Mouse (Mus musculus) stomach, postnatal 0 days (tissue): Measurements from ENCODE around the gene Podxl. TPM values are rescaled to one million over a fixed set of nuclear protein-coding genes. Genes with fewer than 3 reads are reported as not detected.

Source experiments
- ATAC-seq: fragments of 200-750 bp; cut with Nextera tagmentation; 2 replicates; pipeline ENCODE4 v1.8.0; 2017; ENCODE audit not compliant: low FRiP score, low TSS enrichment
- DNase-seq: peaks from one replicate; pipeline ENCODE4 v3.0.0-alpha.2; 2016; ENCODE audit warnings: low spot score
- H3K27ac ChIP-seq: fragments of 300-500 bp; sonication (generic); replicated peaks from 2 replicates; pipeline ENCODE4 v1.5.1; 2014; ENCODE audit warnings: mild to moderate bottlenecking, control low read depth
- H3K27me3 ChIP-seq: fragments of 300-500 bp; sonication (generic); 2 replicates; pipeline ENCODE4 v1.6.1; 2014; ENCODE audit warnings: low read length; ENCODE audit not compliant: control insufficient read depth, insufficient read depth
- H3K36me3 ChIP-seq: fragments of 300-500 bp; sonication (generic); 2 replicates; pipeline ENCODE4 v1.6.1; 2014; ENCODE audit warnings: low read length, mixed read lengths; ENCODE audit not compliant: control insufficient read depth, insufficient read depth
- H3K4me1 ChIP-seq: fragments of 300-500 bp; sonication (generic); replicated peaks from 2 replicates; pipeline ENCODE4 v1.6.1; 2014; ENCODE audit warnings: antibody characterized with exemption; ENCODE audit not compliant: control insufficient read depth, insufficient read depth
- H3K4me2 ChIP-seq: fragments of 300-500 bp; sonication (generic); replicated peaks from 2 replicates; pipeline ENCODE4 v1.6.1; 2014; ENCODE audit warnings: low read depth, mild to moderate bottlenecking, control low read depth, moderate library complexity
- H3K4me3 ChIP-seq: fragments of 300-500 bp; sonication (generic); 2 replicates; pipeline ENCODE4 v1.5.1; 2014; ENCODE audit warnings: low read depth, low read length, control low read depth
- H3K9ac ChIP-seq: fragments of 300-500 bp; sonication (generic); 2 replicates; pipeline ENCODE4 v1.6.1; 2014; ENCODE audit warnings: mild to moderate bottlenecking, low read length, control low read depth, mixed read lengths
- H3K9me3 ChIP-seq: fragments of 300-500 bp; sonication (generic); 2 replicates; pipeline ENCODE4 v1.6.1; 2016; ENCODE audit warnings: low read length; ENCODE audit not compliant: control insufficient read depth
- CTCF ChIP-seq: IDR thresholded peaks from 2 replicates; pipeline ENCODE4 v1.5.1; 2016; ENCODE audit warnings: antibody characterized with exemption, low read depth, mild to moderate bottlenecking, moderate library complexity
- EP300 ChIP-seq: optimal IDR thresholded peaks from 2 replicates; pipeline ENCODE3; 2016; ENCODE audit warnings: antibody characterized with exemption
- WGBS: fragments of 180-500 bp; shearing (Covaris S2); extraction: QIAGEN DNeasy Blood & Tissue Kit; methylation state at CpG from one replicate; pipeline ENCODE4 v1.1.7; 2014; 5-methylcytosine and 5-hydroxymethylcytosine counted together
- polyA plus RNA-seq: library from polyadenylated mRNA; unstranded; fragments of >200 nt; fragmentation: Nextera tagmentation; extraction: Ambion mirVana; gene quantifications from 2 replicates; pipeline ENCODE4 v1.2.1, GENCODE M21; 2015

Gene Podxl
- polyA plus RNA-seq, 1 experiment from 2014 or later: 6.6 TPM

DNA sequence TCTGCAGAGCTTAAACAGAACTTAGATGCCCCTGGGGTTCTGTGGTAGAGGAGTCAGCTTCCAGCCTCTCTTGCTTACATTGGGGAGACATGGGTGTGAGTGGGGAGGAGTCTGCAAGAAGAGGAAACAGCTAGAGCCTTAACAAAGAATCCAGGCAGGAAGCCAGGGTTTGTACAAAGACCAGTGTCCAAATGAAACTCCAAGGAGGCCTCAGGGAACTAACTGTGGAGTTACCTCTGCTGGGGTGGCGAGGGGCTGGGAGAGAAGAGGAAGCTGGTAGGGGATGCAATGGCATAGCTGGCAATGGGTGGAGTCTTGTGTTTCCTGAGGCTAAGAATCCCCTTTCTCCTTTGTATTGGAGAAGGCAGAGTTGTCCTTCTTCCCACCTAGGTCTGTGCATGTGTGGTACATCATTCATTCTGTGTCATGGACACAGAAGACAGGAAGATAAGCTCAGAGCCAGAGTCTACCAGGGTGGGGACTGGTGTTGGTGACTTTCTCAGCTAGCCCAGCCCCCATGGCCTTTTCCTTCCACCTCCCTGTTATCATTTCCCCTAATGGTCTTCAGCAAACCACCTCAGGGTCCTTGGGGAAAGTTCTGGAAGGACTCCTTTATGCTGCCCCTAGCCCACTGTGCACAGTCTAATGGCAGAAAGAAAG lies 28.9 kb upstream of the Podxl start:
- Histone ChIP-seq H3K36me3 (no peaks in the 10 kb centered on the region), H3K9me3 (no peaks in the 10 kb centered on the region), H3K4me1 (peaks cover 5% of the 10 kb centered on the region; the same call in 1 of the 2 replicates), H3K4me3 (no peak overlapping the region), H3K27ac (0 out of 2 replicates have a peak overlapping the region, but pooled peaks have one; percentile 24), H3K4me2 (no peak overlapping the region), H3K9ac (no peak overlapping the region), H3K27me3 (no peaks in the 10 kb centered on the region)
- 42% methylated on average over 1 of the region's 1 CpGs for WGBS
- DNase-seq (no peak), ATAC-seq (no peak)
- TF ChIP-seq EP300 (no peak), CTCF (no peak)

GRCm38 (mm10) chr6:31592128-31592527 lies 28.3 kb upstream of the Podxl start:
- Histone ChIP-seq H3K4me1 (peaks cover 5% of the 10 kb centered on the region; the same call in 1 of the 2 replicates), H3K36me3 (no peaks in the 10 kb centered on the region), H3K9me3 (no peaks in the 10 kb centered on the region), H3K27ac (no peak overlapping the region), H3K27me3 (no peaks in the 10 kb centered on the region), H3K4me2 (no peak overlapping the region), H3K4me3 (no peak overlapping the region), H3K9ac (no peak overlapping the region)
- WGBS: 68% methylated on average over 2 of the region's 2 CpGs
- DNase-seq (no peak), ATAC-seq (no peak)
- TF ChIP-seq EP300 (no peak), CTCF (no peak)

DNA sequence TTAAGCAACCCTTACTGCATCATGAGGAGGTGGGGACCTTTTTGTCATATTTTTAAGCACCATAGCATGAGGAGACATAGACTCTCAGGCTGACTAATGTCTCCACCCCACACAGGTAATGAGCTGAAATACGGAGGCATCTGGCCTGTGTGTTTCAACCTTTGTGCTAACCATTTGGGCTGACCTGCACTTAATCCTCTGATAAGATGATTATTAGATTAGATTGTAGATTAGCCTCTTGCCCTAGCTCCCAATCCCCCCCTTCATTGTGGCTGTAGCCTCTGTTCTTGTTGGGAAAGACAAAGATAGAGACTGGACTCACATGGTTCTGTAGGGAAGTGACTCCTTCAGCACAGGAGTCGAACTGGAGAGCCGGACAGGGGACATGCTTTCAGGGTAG lies 27.9 kb upstream of the Podxl start:
- no peaks in the 10 kb centered on the region for H3K36me3 ChIP-seq
- TF ChIP-seq CTCF (no peak), EP300 (no peak)
- no peak overlapping the region for H3K9ac ChIP-seq
- no peak overlapping the region for H3K4me2 ChIP-seq
- no peak for DNase-seq
- peaks cover 5% of the 10 kb centered on the region; the same call in 1 of the 2 replicates for H3K4me1 ChIP-seq
- ATAC-seq: no peak
- no peaks in the 10 kb centered on the region for H3K9me3 ChIP-seq
- 84% methylated on average over 3 of the region's 3 CpGs for WGBS
- no peak overlapping the region for H3K27ac ChIP-seq
- H3K27me3 ChIP-seq: no peaks in the 10 kb centered on the region
- no peak overlapping the region for H3K4me3 ChIP-seq

- 60% methylated on average over 2 of the region's 2 CpGs for WGBS
- 0 out of 2 replicates have a peak, but pooled peaks have one; percentile 26 for ATAC-seq
- 0 out of 2 replicates have a peak, but pooled peaks cover 5% of the 10 kb centered on the region for H3K4me1 ChIP-seq
Observed at GRCm38 (mm10) chr6:31590754-31591153, 27.0 kb upstream of the Podxl start.

GRCm38 (mm10) chr6:31589268-31589667 lies 25.5 kb upstream of the Podxl start:
- DNase-seq (no peak), ATAC-seq (no peak)
- no peaks in the 10 kb centered on the region for H3K9me3 ChIP-seq
- WGBS: 68% methylated on average over 3 of the region's 3 CpGs
- 0 out of 2 replicates have a peak, but pooled peaks cover 5% of the 10 kb centered on the region for H3K4me1 ChIP-seq
- no peak overlapping the region for H3K9ac ChIP-seq
- H3K36me3 ChIP-seq: no peaks in the 10 kb centered on the region
- no peak overlapping the region for H3K27ac ChIP-seq
- no peak overlapping the region for H3K4me3 ChIP-seq
- no peak overlapping the region for H3K4me2 ChIP-seq
- H3K27me3 ChIP-seq: no peaks in the 10 kb centered on the region
- no peak for TF ChIP-seq EP300
- TF ChIP-seq CTCF: no peak

More at GRCm38 (mm10) chr6:31590754-31591153, 27.0 kb upstream of the Podxl start:
- H3K9me3 ChIP-seq: no peaks in the 10 kb centered on the region
- DNase-seq: no peak
- H3K27ac ChIP-seq: no peak overlapping the region
- H3K4me2 ChIP-seq: no peak overlapping the region
- TF ChIP-seq CTCF: no peak
- TF ChIP-seq EP300: no peak
- no peaks in the 10 kb centered on the region for H3K36me3 ChIP-seq
- H3K4me3 ChIP-seq: no peak overlapping the region
- no peaks in the 10 kb centered on the region for H3K27me3 ChIP-seq
- H3K9ac ChIP-seq: no peak overlapping the region

- TF ChIP-seq CTCF (no peak), EP300 (no peak)
- Histone ChIP-seq H3K9ac (no peak overlapping the region), H3K4me1 (0 out of 2 replicates have a peak, but pooled peaks cover 4% of the 10 kb centered on the region), H3K36me3 (no peaks in the 10 kb centered on the region), H3K4me2 (no peak overlapping the region), H3K4me3 (no peak overlapping the region), H3K9me3 (no peaks in the 10 kb centered on the region), H3K27ac (no peak overlapping the region), H3K27me3 (no peaks in the 10 kb centered on the region)
- WGBS: 52% methylated on average over 4 of the region's 4 CpGs
- ATAC-seq: no peak
- no peak for DNase-seq
Observed at GRCm38 (mm10) chr6:31587655-31588054, 23.9 kb upstream of the Podxl start.
